Mouse (Mus musculus) heart, embryonic 16.5 days (tissue): Measurements from ENCODE around the gene Carns1. TPM values are rescaled to one million over a fixed set of nuclear protein-coding genes. Genes with fewer than 3 reads are reported as not detected.

Source experiments
- ATAC-seq: fragments of 200-750 bp; cut with Nextera tagmentation; replicated peaks from 2 replicates; pipeline ENCODE4 v1.8.0; 2017; ENCODE audit warnings: moderate number of reproducible peaks; ENCODE audit not compliant: insufficient read depth, low FRiP score; ENCODE audit errors: extremely low read depth
- H3K27ac ChIP-seq: fragments of 300-500 bp; sonication (generic); 2 replicates; pipeline ENCODE4 v1.5.1; 2014; ENCODE audit warnings: mild to moderate bottlenecking, low read length, control low read depth, moderate library complexity
- H3K27me3 ChIP-seq: fragments of 300-500 bp; sonication (generic); 2 replicates; pipeline ENCODE4 v1.6.1; 2014; ENCODE audit warnings: low read length, mixed read lengths; ENCODE audit not compliant: control insufficient read depth, insufficient read depth
- H3K36me3 ChIP-seq: fragments of 300-500 bp; sonication (generic); 2 replicates; pipeline ENCODE4 v1.6.1; 2014; ENCODE audit not compliant: control insufficient read depth, insufficient read depth
- H3K4me1 ChIP-seq: fragments of 300-500 bp; sonication (generic); 2 replicates; pipeline ENCODE4 v1.6.1; 2014; ENCODE audit warnings: low read length, mixed read lengths; ENCODE audit not compliant: control insufficient read depth, insufficient read depth
- H3K4me2 ChIP-seq: fragments of 300-500 bp; sonication (generic); 2 replicates; pipeline ENCODE4 v1.6.1; 2014; ENCODE audit warnings: low read depth, mild to moderate bottlenecking, control low read depth, low read length
- H3K4me3 ChIP-seq: fragments of 300-500 bp; sonication (generic); 2 replicates; pipeline ENCODE4 v1.5.1; 2014; ENCODE audit warnings: mild to moderate bottlenecking, control low read depth, low read length
- H3K9ac ChIP-seq: fragments of 300-500 bp; sonication (generic); 2 replicates; pipeline ENCODE4 v1.6.1; 2014; ENCODE audit warnings: low read length, control low read depth
- H3K9me3 ChIP-seq: fragments of 300-500 bp; sonication (generic); replicated peaks from 2 replicates; pipeline ENCODE4 v1.6.1; 2016; ENCODE audit warnings: low read length; ENCODE audit not compliant: control insufficient read depth
- WGBS: fragments of 180-500 bp; shearing (Covaris S2); extraction: QIAGEN DNeasy Blood & Tissue Kit; methylation state at CpG from one replicate; pipeline ENCODE4 v1.1.7; 2014; 5-methylcytosine and 5-hydroxymethylcytosine counted together
- polyA plus RNA-seq: library from polyadenylated mRNA; unstranded; fragments of >200 nt; fragmentation: Nextera tagmentation; extraction: Ambion mirVana; gene quantifications from 2 replicates; pipeline ENCODE4 v1.2.1, GENCODE M21; 2015

Gene Carns1
- polyA plus RNA-seq, 1 experiment from 2014 or later, result 15.9 TPM

- Histone ChIP-seq H3K4me1 (peaks cover 12% of the 10 kb centered on the region), H3K4me2 (no peak overlapping the region), H3K9ac (no peak overlapping the region), H3K36me3 (peaks cover 12% of the 10 kb centered on the region), H3K4me3 (no peak overlapping the region), H3K9me3 (no peaks in the 10 kb centered on the region; the same call in 1 of the 2 replicates), H3K27me3 (no peaks in the 10 kb centered on the region), H3K27ac (no peak overlapping the region)
- 86% methylated on average over 22 of the region's 22 CpGs for WGBS
- ATAC-seq, result no peak
Observed at GRCm38 (mm10) chr19:4150567-4151487, 24.5 kb downstream of the Carns1 start.

GRCm38 (mm10) chr19:4149764-4150461 lies 25.4 kb downstream of the Carns1 start:
- Histone ChIP-seq H3K9ac (no peak overlapping the region), H3K27me3 (no peaks in the 10 kb centered on the region), H3K4me1 (peaks cover 12% of the 10 kb centered on the region), H3K4me3 (peak overlapping the region; percentile 83), H3K9me3 (no peaks in the 10 kb centered on the region; the same call in 1 of the 2 replicates), H3K27ac (no peak overlapping the region), H3K4me2 (peak overlapping the region; percentile 76), H3K36me3 (peaks cover 12% of the 10 kb centered on the region)
- 87% methylated on average over 17 of the region's 17 CpGs for WGBS
- ATAC-seq, result no peak

GRCm38 (mm10) chr19:4149283-4149682 lies 26.0 kb downstream of the Carns1 start:
- H3K27ac ChIP-seq, result peak overlapping the region; percentile 82; the same call in 1 of the 2 replicates

GRCm38 (mm10) chr19:4148819-4149218 lies 26.5 kb downstream of the Carns1 start:
- Histone ChIP-seq H3K9me3 (no peaks in the 10 kb centered on the region; the same call in 1 of the 2 replicates), H3K27me3 (no peaks in the 10 kb centered on the region), H3K36me3 (peaks cover 12% of the 10 kb centered on the region), H3K4me1 (peaks cover 12% of the 10 kb centered on the region), H3K9ac (peak overlapping the region; percentile 95), H3K4me2 (peak overlapping the region; percentile 76), H3K4me3 (peak overlapping the region; percentile 83), H3K27ac (peak overlapping the region; percentile 82)
- peak; percentile 21; the same call in 1 of the 2 replicates for ATAC-seq
- 2% methylated on average over 7 of the region's 8 CpGs for WGBS

More at GRCm38 (mm10) chr19:4149283-4149682, 26.0 kb downstream of the Carns1 start:
- H3K4me3 ChIP-seq, result peak overlapping the region; percentile 83
- H3K4me1 ChIP-seq, result peaks cover 12% of the 10 kb centered on the region
- H3K36me3 ChIP-seq, result peaks cover 12% of the 10 kb centered on the region
- 80% methylated on average over 11 of the region's 11 CpGs for WGBS
- H3K9me3 ChIP-seq, result no peaks in the 10 kb centered on the region; the same call in 1 of the 2 replicates
- no peak for ATAC-seq
- peak overlapping the region; percentile 95 for H3K9ac ChIP-seq
- no peaks in the 10 kb centered on the region for H3K27me3 ChIP-seq
- peak overlapping the region; percentile 76 for H3K4me2 ChIP-seq

- peaks cover 12% of the 10 kb centered on the region for H3K4me1 ChIP-seq
- peak within 1 kb of the TSS; percentile 76 for H3K4me2 ChIP-seq
- under 1% methylated on average over 33 of the region's 33 CpGs for WGBS
- H3K4me3 ChIP-seq, result peak within 1 kb of the TSS; percentile 83
- no peaks in the 10 kb centered on the region for H3K27me3 ChIP-seq
- peaks cover 12% of the 10 kb centered on the region for H3K36me3 ChIP-seq
- H3K9ac ChIP-seq, result peak within 1 kb of the TSS; percentile 95
- H3K9me3 ChIP-seq, result no peaks in the 10 kb centered on the region; the same call in 1 of the 2 replicates
- peak within 1 kb of the TSS; percentile 82 for H3K27ac ChIP-seq
- ATAC-seq, result peak; percentile 94
Observed at GRCm38 (mm10) chr19:4148491-4148806, 26.8 kb downstream of the Carns1 start, which contains the start of gene Coro1b. Gene Coro1b (plus strand): TSS chr19:4148619.

GRCm38 (mm10) chr19:4147782-4148490 lies 27.3 kb downstream of the Carns1 start:
- peaks cover 12% of the 10 kb centered on the region for H3K4me1 ChIP-seq
- no peak for ATAC-seq
- no peaks in the 10 kb centered on the region; the same call in 1 of the 2 replicates for H3K9me3 ChIP-seq
- H3K27ac ChIP-seq, result peak overlapping the region; percentile 54
- no peaks in the 10 kb centered on the region for H3K27me3 ChIP-seq
- peaks cover 12% of the 10 kb centered on the region for H3K36me3 ChIP-seq
- peak overlapping the region; percentile 76 for H3K4me2 ChIP-seq
- WGBS, result 39% methylated on average over 9 of the region's 9 CpGs
- peak overlapping the region; percentile 83 for H3K4me3 ChIP-seq
- H3K9ac ChIP-seq, result peak overlapping the region; percentile 48

- H3K27me3 ChIP-seq, result no peaks in the 10 kb centered on the region
- no peak overlapping the region for H3K4me3 ChIP-seq
- H3K9ac ChIP-seq, result no peak overlapping the region
- 52% methylated on average over 3 of the region's 3 CpGs for WGBS
- peaks cover 8% of the 10 kb centered on the region for H3K36me3 ChIP-seq
- H3K4me2 ChIP-seq, result no peak overlapping the region
- H3K27ac ChIP-seq, result no peak overlapping the region
- no peak for ATAC-seq
- H3K9me3 ChIP-seq, result no peaks in the 10 kb centered on the region; the same call in 1 of the 2 replicates
- H3K4me1 ChIP-seq, result peaks cover 12% of the 10 kb centered on the region
Observed at GRCm38 (mm10) chr19:4147022-4147405, 28.3 kb downstream of the Carns1 start.

- WGBS, result 60% methylated on average over 12 of the region's 12 CpGs
- no peak overlapping the region for H3K4me3 ChIP-seq
Observed at GRCm38 (mm10) chr19:4146366-4147021, 28.8 kb downstream of the Carns1 start.

More at GRCm38 (mm10) chr19:4146366-4147021, 28.8 kb downstream of the Carns1 start:
- Histone ChIP-seq H3K27ac (no peak overlapping the region), H3K9me3 (no peaks in the 10 kb centered on the region; the same call in 1 of the 2 replicates), H3K4me2 (no peak overlapping the region), H3K9ac (no peak overlapping the region), H3K27me3 (no peaks in the 10 kb centered on the region), H3K36me3 (peaks cover 8% of the 10 kb centered on the region), H3K4me1 (peaks cover 9% of the 10 kb centered on the region)
- ATAC-seq, result no peak
